Comparison of ENCODE assay signal across 9 mouse cellular contexts in the genomic region with DNA sequence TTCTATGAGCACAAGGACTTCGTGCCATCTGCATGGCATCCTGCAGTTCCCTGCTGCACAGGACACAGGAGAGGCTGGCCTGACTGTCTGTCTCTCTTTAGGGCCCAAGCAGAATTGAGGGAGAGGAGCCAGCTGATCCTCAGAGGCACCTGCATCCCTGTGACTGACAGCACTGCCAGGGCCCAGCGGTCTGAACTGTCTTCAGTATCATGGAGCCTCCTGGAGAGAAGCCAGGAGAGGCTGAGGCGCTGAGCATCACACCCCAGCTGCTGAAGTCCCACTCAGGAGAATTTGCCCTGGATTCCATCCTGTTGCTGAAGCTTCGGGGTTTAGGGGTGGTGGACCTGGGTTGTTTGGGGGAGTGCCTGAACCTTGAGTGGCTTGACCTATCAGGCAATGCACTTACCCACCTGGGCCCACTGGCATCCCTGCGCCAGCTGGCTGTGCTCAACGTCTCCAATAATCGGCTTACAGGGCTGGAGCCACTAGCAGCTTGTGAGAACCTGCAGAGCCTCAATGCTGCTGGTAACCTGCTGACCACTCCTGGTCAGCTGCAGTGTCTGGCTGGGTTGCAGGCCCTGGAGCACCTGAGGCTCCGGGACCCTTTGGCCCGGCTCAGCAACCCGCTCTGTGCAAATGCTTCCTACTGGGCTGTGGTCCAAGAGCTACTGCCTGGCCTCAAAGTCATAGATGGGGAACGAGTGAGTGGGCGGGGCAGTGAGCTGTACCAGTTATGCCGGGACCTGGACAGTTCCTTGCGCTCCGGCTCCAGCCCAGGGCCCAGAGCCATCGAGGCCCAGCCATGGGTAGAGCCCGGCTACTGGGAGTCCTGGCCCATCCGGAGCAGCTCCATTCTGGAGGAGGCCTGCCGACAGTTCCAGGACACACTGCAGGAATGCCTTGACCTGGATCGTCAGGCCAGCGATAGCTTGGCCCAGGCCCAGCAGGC. TPM values are rescaled to one million over a fixed set of nuclear protein-coding genes. Genes with fewer than 3 reads are reported as not detected.
DNase-seq lines count a peak whose midpoint lies in the region; ATAC-seq and TF ChIP-seq lines count a peak whose summit lies in the region.
"Had no signal": no experiment of that assay in that cellular context is flagged by ENCODE, and none has a peak within 500 bp of the region (broad histone marks: within the 10 kb centered on the region; RNA-seq: fewer than 3 reads in every experiment).

No protein-coding gene starts in this region.

- ATAC-seq in neural tube, embryonic 14.5 days (ENCODE audit: low read depth), result peak; percentile 22; the same call in 1 of the 2 replicates
- peak; percentile 69 for ATAC-seq in heart, embryonic 15.5 days (replicated peaks; ENCODE audit: insufficient number of reproducible peaks, insufficient read depth, low FRiP score, low read depth)
- peak; percentile 38; the same call in 1 of the 2 replicates for ATAC-seq in stomach, postnatal 0 days (ENCODE audit: low FRiP score, low TSS enrichment)

- no peaks in the 10 kb centered on the region for H3K4me1 ChIP-seq in neural tube, embryonic 14.5 days (ENCODE audit: control insufficient read depth, insufficient read depth, low read length)
- peaks cover 55% of the 10 kb centered on the region for H3K4me1 ChIP-seq in heart, embryonic 15.5 days (replicated peaks)
- 0 out of 2 replicates have a peak, but pooled peaks cover 3% of the 10 kb centered on the region for H3K4me1 ChIP-seq in stomach, postnatal 0 days (replicated peaks; ENCODE audit: control insufficient read depth, insufficient read depth)

- no peaks in the 10 kb centered on the region for H3K9me3 ChIP-seq in neural tube, embryonic 14.5 days (ENCODE audit: control insufficient read depth, low read length)
- no peaks in the 10 kb centered on the region for H3K9me3 ChIP-seq in heart, embryonic 15.5 days (replicated peaks)
- no peaks in the 10 kb centered on the region for H3K9me3 ChIP-seq in stomach, postnatal 0 days (ENCODE audit: control insufficient read depth, low read length)

- 79% methylated on average over 21 of the region's 21 CpGs for WGBS in neural tube, embryonic 14.5 days
- 35% methylated on average over 21 of the region's 21 CpGs for WGBS in heart, embryonic 15.5 days
- WGBS in stomach, postnatal 0 days, result 46% methylated on average over 21 of the region's 21 CpGs

- DNase-seq in neural tube, embryonic 10.5 days (ENCODE audit: extremely low spot score, low spot score), result no peak
- DNase-seq in cerebellum, adult 9-11 months, result peak; percentile 77
- DNase-seq in kidney, postnatal 25 days, result peak; percentile 86 to 91
- peak; percentile 37 for DNase-seq in stomach, postnatal 0 days (ENCODE audit: low spot score)
- no peak for DNase-seq in left cerebral cortex, adult 2 months (ENCODE audit: extremely low spot score in 1 of 2, low spot score in 2 of 2)
- no peak for DNase-seq in spleen, postnatal 14 days (ENCODE audit: low spot score in 2 of 2)

- intact Hi-C loops in left cerebral cortex, adult 2 months (cut with DNase I), result no loop called here

- H3K27ac ChIP-seq in neural tube, embryonic 14.5 days (ENCODE audit: low read depth, low read length), result no peak overlapping the region
- peak overlapping the region; percentile 81 for H3K27ac ChIP-seq in heart, embryonic 15.5 days
- H3K27ac ChIP-seq in stomach, postnatal 0 days (replicated peaks), result peak overlapping the region; percentile 70
- no peak overlapping the region for H3K27ac ChIP-seq in left cerebral cortex, adult 2 months

- no peak overlapping the region for H3K4me2 ChIP-seq in neural tube, embryonic 14.5 days (ENCODE audit: low read depth, low read length)
- peak overlapping the region; percentile 54 for H3K4me2 ChIP-seq in heart, embryonic 15.5 days
- peak overlapping the region; percentile 29; the same call in 1 of the 2 replicates for H3K4me2 ChIP-seq in stomach, postnatal 0 days (replicated peaks; ENCODE audit: low read depth)

- no peak for TF ChIP-seq CTCF in stomach, postnatal 0 days (IDR thresholded peaks at IDR 0.05; ENCODE audit: low read depth)
- no peak for TF ChIP-seq CTCF in left cerebral cortex, adult 2 months (IDR thresholded peaks at IDR 0.05)

- H3K9ac ChIP-seq in neural tube, embryonic 14.5 days (replicated peaks; ENCODE audit: low read depth, low read length), result no peak overlapping the region
- H3K9ac ChIP-seq in heart, embryonic 15.5 days, result no peak overlapping the region; the same call in 1 of the 2 replicates
- H3K9ac ChIP-seq in stomach, postnatal 0 days (ENCODE audit: low read length), result no peak overlapping the region

- no peaks in the 10 kb centered on the region for H3K27me3 ChIP-seq in neural tube, embryonic 14.5 days (ENCODE audit: control insufficient read depth, insufficient read depth, low read length)
- no peaks in the 10 kb centered on the region for H3K27me3 ChIP-seq in heart, embryonic 15.5 days
- no peaks in the 10 kb centered on the region for H3K27me3 ChIP-seq in stomach, postnatal 0 days (ENCODE audit: control insufficient read depth, insufficient read depth, low read length)

- TF ChIP-seq EP300 in stomach, postnatal 0 days (optimal IDR thresholded peaks at IDR 0.05), result no peak

- H3K36me3 ChIP-seq in neural tube, embryonic 14.5 days (ENCODE audit: control insufficient read depth, insufficient read depth, low read length), result peaks cover 3% of the 10 kb centered on the region; the same call in 1 of the 2 replicates
- H3K36me3 ChIP-seq in heart, embryonic 15.5 days, result peaks cover 5% of the 10 kb centered on the region
- peaks cover 2% of the 10 kb centered on the region; the same call in 1 of the 2 replicates for H3K36me3 ChIP-seq in stomach, postnatal 0 days (ENCODE audit: control insufficient read depth, insufficient read depth, low read length)

- no peak overlapping the region for H3K4me3 ChIP-seq in neural tube, embryonic 14.5 days (ENCODE audit: low read depth, low read length)
- peak overlapping the region; percentile 23 for H3K4me3 ChIP-seq in heart, embryonic 15.5 days
- H3K4me3 ChIP-seq in stomach, postnatal 0 days (ENCODE audit: low read depth, low read length), result no peak overlapping the region
- H3K4me3 ChIP-seq in left cerebral cortex, adult 2 months, result no peak overlapping the region
- H3K4me3 ChIP-seq: myocyte had no signal

RNA-seq across cellular contexts. Expression of a gene that starts 4.3 kb away (rescaled TPM):
- 0.68 and 11.8 TPM in 2 replicates for polyA plus RNA-seq in neural tube, embryonic 14.5 days (2014; fragmentation: Nextera tagmentation; extraction: Ambion mirVana)
- polyA plus RNA-seq in heart, embryonic 15.5 days (2015; fragmentation: Nextera tagmentation; extraction: Ambion mirVana), result 50.4 and 53.8 TPM in 2 replicates
- polyA plus RNA-seq in stomach, postnatal 0 days (2015; fragmentation: Nextera tagmentation; extraction: Ambion mirVana), result 273 and 283 TPM in 2 replicates
- 10 to 100 TPM; 12.3 to 12.8 TPM for total RNA-seq in left cerebral cortex, adult 2 months (2021)

RNA-seq across cellular contexts. Expression of a gene that starts 13.7 kb away (rescaled TPM):
- polyA plus RNA-seq in neural tube, embryonic 14.5 days (2014; fragmentation: Nextera tagmentation; extraction: Ambion mirVana), result 15.1 and 22.8 TPM in 2 replicates
- 6.0 and 7.0 TPM in 2 replicates for polyA plus RNA-seq in heart, embryonic 15.5 days (2015; fragmentation: Nextera tagmentation; extraction: Ambion mirVana)
- 3.9 and 5.6 TPM in 2 replicates for polyA plus RNA-seq in stomach, postnatal 0 days (2015; fragmentation: Nextera tagmentation; extraction: Ambion mirVana)
- total RNA-seq in left cerebral cortex, adult 2 months (2021), result 10 to 100 TPM; 35.8 to 36.8 TPM

RNA-seq across cellular contexts. Expression of a gene that starts 21.1 kb away (rescaled TPM):
- 0.90 TPM in 1 of 2 replicates, not detected in the other for polyA plus RNA-seq in neural tube, embryonic 14.5 days (2014; fragmentation: Nextera tagmentation; extraction: Ambion mirVana)
- 0.70 TPM in 1 of 2 replicates, not detected in the other for polyA plus RNA-seq in heart, embryonic 15.5 days (2015; fragmentation: Nextera tagmentation; extraction: Ambion mirVana)
- not detected in 2 replicates for polyA plus RNA-seq in stomach, postnatal 0 days (2015; fragmentation: Nextera tagmentation; extraction: Ambion mirVana)
- total RNA-seq in left cerebral cortex, adult 2 months (2021), result not detected
- polyA plus RNA-seq: myocyte had no signal

RNA-seq across cellular contexts. Expression of a gene that starts 25.4 kb away (rescaled TPM):
- 38.9 and 40.8 TPM in 2 replicates for polyA plus RNA-seq in neural tube, embryonic 14.5 days (2014; fragmentation: Nextera tagmentation; extraction: Ambion mirVana)
- 23.4 and 28.1 TPM in 2 replicates for polyA plus RNA-seq in heart, embryonic 15.5 days (2015; fragmentation: Nextera tagmentation; extraction: Ambion mirVana)
- 11.6 and 12.9 TPM in 2 replicates for polyA plus RNA-seq in stomach, postnatal 0 days (2015; fragmentation: Nextera tagmentation; extraction: Ambion mirVana)
- total RNA-seq in left cerebral cortex, adult 2 months (2021), result 10 to 100 TPM; 56.5 to 58.0 TPM

RNA-seq across cellular contexts. Expression of a gene that starts 25.4 kb away (rescaled TPM):
- not detected in 2 replicates for polyA plus RNA-seq in neural tube, embryonic 14.5 days (2014; fragmentation: Nextera tagmentation; extraction: Ambion mirVana)
- not detected in 2 replicates for polyA plus RNA-seq in heart, embryonic 15.5 days (2015; fragmentation: Nextera tagmentation; extraction: Ambion mirVana)
- polyA plus RNA-seq in stomach, postnatal 0 days (2015; fragmentation: Nextera tagmentation; extraction: Ambion mirVana), result not detected in 2 replicates
- total RNA-seq in left cerebral cortex, adult 2 months (2021), result not detected

Comparison
In these comparisons a context has a peak if more than half of its experiments do, and no peak if none do; other contexts are left out.
1. H3K27ac ChIP-seq: peak in heart, embryonic 15.5 days (single experiment) and stomach, postnatal 0 days (single experiment); none in neural tube, embryonic 14.5 days (single experiment) and left cerebral cortex, adult 2 months (single experiment).
2. DNase-seq: peak in cerebellum, adult 9-11 months (single experiment), kidney, postnatal 25 days (2 of 2) and stomach, postnatal 0 days (single experiment); none in neural tube, embryonic 10.5 days (single experiment), left cerebral cortex, adult 2 months (0 of 2) and spleen, postnatal 14 days (0 of 2).
3. Peak in every context shown above with its lines, with median percentiles within 50 percentile points of each other: ATAC-seq.